Mouse (Mus musculus): ENCODE measurements around the gene Plin3.
"Not testable (repeated sequence)": the region's sequence is repeated elsewhere in the genome, so short reads cannot be mapped to it uniquely, and the experiment has no call there.

Plin3 gene

DNA sequence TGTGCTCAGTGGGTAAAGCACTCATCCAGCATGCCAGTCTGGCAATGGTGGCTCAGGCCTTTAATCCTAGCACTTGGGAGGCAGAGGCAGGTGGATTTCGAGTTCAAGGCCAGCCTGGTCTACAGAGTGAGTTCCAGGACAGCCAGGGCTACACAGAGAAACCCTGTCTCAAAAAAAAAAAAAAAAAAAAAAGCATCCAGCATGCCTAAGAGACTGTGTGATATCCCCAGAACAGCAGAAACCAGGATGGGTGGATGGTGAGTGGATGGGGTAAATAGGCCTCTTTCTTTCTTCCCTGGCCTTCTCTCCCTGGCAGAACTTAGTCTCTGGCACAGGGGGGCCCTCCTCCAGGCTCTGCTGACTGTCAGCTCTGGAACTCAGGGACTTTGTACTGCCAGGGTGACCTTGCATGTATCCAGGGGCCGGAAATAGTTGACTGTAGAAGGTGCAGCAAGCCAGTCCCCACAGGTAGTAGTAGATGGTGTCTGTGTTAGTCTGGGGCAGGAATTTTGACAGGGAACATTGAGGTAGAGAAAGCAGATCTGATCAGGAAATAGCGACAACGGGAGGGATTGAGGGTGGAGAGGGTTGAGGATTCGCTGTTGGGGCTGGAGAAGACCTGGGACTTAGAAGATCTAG, 16.7 kb downstream of the Plin3 start:
- DNase-seq (ENCODE audit: low spot score) = peak; percentile 55

DNA sequence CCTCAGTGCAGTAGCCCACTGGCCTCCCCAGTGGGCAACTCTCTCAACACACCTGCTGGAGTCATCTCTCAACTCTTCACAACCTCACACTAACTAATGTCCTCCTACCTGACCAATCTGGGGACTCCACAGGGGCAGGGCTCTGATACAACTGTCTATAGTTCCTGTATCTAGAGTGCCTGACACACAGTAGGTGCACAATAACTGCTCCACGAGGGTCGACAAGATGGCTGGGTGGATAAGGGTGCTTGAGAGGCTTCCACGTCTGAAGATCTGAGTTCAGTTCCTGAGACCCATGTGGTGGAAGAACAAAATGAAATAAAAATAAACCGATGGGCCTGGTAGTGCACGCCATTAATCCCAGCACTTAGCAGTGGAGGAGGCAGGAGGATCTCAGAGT, 18.7 kb downstream of the Plin3 start:
- no peak for DNase-seq (ENCODE audit: low spot score)

DNA sequence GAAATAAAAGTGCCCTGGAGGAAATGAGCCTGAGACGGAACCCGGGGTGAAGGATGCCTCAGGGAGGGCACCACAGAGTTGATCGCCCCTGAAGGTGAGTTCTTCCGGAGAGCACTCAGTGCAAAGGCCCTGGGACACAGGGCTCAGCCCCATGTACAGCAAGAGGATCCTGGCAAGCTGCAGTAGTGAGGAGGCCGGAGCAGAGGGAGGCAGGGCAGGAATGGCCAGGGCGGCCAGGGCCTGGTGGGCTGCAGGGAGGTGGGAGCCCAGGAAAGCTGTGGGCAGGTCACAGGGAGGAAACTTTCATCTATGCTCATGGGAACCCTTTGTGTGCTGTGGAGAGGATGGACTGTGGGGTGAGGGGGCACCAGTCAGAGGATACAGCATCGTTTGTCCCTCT, 19.2 kb downstream of the Plin3 start:
- no peak for DNase-seq (ENCODE audit: low spot score)

DNA sequence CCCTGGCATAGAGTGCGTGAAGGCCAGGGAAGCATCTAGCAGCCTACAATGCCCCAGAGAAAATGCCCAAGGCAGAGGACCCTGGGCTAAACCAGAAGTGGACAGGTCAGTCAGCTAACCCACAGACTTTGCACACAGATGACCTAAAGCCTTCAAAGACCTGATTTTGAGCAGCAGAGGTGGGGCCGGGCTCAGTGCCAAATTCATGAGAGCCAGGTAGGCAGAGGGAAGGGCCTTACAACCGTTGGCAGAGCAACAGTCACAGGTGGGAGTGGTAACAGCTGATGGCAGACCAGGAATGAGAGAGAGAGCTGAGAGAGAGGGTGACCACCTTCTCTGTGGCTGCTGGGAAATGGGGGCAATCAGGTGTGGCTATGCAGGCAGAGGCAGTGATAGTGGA, 20.0 kb downstream of the Plin3 start:
- DNase-seq (ENCODE audit: low spot score) = no peak

DNA sequence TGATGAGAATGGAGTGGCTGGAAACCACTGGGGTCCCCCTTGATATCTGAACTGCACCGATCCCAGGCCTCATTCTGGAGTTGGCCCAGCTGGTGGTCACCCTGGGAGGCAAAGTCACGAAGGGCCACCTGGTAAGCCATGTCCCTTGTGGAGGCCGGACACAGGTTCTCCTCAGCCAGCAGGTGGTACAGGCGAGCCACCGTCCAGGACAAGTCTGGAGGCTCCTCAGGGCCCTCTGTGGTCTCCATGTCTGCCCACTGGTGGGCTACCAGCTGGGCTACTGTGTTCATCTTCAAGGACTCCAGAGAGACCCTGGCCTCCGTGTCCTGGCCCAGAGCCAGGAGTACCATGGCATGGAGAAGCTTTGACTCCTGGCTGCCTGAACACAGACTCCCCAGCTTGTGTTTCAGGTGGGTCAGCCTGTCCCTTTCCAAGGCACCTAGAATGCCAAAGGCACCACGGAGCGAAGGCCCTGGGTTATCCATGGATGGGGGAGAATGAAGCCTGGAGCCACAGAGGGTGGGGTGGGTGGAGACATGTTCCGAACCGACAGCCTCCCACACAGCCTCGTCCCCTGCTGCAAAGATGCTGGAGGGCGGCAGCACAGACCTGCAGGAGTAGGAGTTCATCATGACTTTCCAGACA, 20.9 kb downstream of the Plin3 start:
- DNase-seq (ENCODE audit: low spot score) = no peak

DNA sequence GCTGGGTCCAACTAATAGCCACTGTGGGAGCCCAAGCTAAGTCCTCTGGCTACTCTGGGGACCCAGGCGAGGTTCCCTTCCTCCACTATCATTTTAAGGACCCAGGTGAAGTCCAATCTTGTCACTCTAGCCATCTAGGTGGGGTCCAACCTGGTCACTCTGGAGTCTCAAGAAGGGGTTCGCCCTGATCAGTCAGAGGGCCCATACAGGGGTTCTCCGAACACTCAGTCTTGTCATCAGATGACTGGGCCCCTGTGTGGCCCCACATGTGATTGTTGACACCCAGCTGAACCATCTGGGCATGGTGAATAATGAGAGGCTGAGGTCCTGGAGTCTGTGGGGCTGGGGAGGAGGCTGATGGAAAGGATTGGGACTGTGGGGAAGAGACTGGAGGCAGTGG, 22.9 kb downstream of the Plin3 start:
- no peak for DNase-seq (ENCODE audit: low spot score)

DNA sequence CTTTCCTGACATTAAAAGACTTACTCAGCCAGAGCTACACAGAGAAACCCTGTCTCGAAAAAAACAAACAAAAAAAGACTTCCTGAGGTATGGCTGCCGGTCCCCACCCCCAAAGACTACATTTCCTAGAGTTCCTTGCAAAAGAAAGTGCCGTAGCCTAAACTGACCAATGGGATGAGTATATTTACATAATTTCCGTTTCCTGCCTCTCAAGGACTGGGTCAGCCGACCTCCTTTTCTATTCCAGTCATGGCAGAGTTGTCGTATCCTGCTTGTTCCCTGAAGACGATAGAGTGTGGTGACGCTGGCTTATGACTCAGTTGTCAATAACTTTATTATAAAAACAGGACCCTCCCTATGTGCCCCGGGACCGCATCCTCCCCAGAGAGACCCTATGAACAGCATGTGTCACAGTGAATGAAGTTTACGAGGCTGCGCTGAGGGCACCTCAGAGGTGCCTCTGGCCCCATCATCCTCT, 23.5 kb downstream of the Plin3 start:
- peak; percentile 41 for DNase-seq (ENCODE audit: low spot score)

DNA sequence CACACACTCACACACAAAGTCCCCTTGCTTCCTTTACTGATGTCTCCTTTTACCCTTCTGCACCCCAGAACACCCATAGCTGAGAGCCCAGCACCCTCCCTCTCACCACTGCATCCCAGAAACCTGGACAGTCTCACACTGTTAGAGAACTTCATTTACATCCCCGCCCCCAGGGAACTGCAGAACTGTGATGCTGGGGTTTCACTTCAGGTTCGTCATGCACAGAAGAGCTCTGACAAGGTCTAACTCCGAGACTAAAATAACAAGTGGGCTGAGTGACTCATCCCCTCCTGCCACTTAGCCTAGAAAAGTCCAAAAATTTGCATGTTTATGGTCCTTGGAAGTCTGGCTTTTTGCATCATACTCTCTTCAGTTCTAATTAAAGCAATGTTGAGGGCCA, 26.4 kb downstream of the Plin3 start:
- peak; percentile 43 for DNase-seq (ENCODE audit: low spot score)

DNA sequence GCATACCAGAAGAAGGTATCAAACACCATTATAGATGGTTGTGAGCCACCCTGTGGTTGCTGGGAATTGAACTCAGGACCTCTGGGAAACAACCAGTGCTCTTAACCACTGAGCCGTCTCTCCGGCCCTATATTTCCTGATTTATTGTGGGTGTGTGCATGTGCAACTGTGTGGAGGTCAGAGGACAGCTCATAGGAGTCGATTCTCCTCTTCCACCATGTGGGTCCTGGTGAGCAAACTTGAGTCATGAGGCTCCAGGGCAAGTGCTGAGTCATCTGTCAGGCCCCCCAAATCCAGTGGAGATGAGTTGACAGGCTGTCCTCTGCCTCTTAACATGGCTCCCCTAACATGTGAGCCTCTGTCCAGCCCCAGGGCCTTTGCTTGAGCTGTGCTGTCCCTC, 26.8 kb downstream of the Plin3 start:
- DNase-seq (ENCODE audit: low spot score) = no peak

DNA sequence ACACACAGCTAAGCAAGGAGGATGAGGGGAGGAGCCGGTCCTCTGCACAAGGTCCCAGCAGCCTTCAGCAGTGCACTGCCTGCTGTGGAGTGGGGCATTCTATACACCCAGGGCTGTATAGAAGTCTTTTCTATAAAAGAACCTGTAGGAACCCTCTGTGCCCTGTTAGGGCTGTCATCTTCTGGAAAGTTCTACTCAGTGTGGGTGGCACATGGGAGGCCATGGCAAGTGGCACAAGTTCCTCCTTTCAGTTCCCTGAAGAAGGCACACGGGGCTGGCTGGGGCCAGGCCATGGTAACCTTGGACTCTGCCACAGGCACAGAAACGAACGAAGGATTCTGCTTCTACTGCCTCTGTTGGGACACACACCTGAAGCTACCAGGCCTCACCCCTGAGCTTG, 27.7 kb downstream of the Plin3 start:
- no peak for DNase-seq (ENCODE audit: low spot score)

DNA sequence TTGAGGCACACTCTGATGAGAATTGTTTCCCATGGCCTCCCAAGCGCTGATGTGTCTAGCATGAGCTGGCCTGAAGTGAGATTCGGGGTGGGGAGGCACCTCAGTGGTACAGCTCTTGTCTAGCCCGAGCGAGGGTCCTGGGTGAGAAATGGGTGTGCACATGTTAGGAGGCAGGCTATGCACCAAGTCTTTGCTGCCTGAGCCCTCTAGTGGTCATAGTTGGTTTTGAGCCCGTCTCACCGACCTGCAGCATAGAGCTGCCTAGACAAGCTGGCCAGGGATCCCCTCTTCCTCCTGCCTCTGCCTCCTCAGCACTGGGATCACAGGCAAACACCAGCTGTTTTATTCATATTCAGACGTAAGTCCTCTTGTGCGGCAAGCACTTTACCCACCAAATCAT, 28.7 kb downstream of the Plin3 start:
- DNase-seq (ENCODE audit: low spot score) = peak; percentile 78

DNA sequence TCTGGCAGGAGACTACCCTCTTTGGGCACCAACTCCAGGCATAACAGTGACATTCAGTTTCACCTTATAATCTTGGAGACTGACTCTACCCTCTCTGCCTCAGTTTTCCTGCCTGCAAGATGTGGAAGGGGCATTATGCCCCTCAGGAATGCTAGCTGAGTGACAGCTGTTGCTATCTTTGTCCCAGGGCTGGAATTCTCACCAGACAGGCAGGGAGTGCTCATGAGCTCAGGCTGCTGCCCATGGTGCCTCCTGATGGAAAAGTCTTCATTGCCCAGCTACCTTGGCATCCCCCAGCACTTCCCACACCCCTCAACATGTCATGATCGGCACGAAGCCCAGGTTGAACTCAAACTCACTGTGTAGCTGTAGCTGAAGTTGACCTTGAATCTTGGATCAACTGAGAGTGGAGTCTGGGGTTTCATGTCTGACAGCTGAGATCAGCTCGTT, 30.0 kb downstream of the Plin3 start:
- no peak for DNase-seq (ENCODE audit: low spot score)

DNA sequence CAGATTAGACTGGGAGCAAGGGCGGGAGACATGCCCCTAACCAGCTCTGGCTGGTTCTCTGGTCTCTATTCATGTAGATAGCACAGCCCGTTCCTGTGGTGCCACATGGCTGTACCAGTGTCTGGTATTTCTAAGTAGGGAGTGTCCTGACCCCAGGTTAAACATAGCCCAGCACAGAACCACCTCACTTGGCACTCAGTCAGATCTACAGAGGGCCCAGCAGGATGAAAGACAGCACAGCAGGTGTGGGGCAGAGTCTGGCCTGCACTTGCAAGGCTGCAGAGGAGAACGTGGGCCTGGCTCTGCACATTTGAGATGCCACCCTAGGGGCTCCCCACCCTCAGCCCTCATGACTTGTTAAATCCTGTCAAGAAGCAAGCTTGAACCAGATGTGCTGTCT, 31.5 kb downstream of the Plin3 start:
- no peak for DNase-seq (ENCODE audit: low spot score)

DNA sequence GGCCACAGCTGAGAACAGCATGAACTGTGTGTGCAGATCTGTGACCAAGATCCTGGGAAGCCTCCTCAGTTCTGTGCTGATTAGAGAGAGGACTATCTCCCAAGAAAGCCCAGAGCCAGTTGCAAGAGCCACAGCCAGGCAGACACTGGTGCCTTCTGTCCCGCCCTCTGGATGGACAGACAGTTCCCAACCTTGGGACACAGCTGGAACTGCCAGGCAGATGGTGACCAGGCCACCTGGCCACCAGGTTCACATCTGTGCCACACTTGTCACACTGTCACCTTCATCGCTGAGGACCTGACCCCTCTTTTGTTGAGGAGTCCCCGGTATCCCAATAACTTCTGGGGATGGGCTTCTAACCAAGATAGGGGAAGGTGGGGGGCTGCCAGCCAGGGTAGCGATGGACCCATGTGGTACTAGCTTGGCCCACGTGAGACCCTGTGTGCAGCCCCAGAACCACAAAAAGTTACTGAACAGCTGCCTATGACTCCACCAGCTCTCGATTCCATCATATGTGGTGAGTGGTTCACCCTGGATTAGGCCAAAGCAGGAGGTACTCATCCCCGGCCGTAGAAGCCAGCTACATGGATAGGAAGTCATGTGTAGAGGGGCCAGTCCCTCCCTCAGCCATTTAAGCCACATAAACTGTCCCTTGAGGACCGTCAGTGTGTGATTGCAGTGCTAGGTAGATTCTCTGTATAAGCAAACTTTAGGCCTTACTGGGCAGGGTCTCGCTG, 33.2 kb downstream of the Plin3 start:
- no peak for DNase-seq (ENCODE audit: low spot score)

DNA sequence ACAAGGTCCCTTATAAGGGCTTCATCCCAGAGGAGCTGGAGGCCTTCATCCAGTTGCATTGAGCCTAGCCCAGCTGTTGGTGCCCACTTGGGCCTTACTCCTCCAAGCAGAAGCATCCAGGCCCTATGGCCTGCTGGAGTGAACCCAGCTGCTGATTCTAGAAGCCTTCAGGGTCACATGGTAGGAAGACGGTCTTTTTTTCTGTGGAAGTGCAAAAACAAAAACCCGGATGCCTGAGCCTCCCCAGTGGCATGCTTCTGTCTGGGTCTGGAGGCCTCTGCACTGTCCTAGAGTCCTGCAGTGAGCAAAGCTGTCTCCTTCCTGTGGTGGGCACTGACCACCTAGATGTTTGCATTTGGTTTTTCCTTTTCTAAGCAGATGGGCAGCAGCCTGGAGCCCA, 33.9 kb downstream of the Plin3 start:
- not testable (repeated sequence) for DNase-seq (ENCODE audit: low spot score)

DNA sequence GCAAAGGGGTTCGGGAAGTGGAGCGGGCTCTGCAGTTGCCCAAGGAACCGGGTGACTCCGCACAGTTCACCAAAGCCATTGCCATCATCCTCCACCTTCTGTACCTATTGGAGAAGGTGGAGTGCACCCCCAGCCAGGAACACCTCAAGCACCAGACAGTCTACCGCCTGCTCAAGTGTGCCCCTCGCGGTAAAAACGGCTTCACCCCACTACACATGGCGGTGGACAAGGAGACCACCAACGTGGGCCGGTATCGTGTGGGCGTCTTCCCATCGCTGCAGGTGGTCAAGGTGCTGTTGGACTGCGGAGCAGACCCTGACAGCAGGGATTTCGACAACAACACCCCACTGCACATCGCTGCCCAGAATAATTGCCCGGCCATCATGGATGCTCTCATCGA, 34.4 kb downstream of the Plin3 start:
- DNase-seq (ENCODE audit: low spot score) = not testable (repeated sequence)

DNA sequence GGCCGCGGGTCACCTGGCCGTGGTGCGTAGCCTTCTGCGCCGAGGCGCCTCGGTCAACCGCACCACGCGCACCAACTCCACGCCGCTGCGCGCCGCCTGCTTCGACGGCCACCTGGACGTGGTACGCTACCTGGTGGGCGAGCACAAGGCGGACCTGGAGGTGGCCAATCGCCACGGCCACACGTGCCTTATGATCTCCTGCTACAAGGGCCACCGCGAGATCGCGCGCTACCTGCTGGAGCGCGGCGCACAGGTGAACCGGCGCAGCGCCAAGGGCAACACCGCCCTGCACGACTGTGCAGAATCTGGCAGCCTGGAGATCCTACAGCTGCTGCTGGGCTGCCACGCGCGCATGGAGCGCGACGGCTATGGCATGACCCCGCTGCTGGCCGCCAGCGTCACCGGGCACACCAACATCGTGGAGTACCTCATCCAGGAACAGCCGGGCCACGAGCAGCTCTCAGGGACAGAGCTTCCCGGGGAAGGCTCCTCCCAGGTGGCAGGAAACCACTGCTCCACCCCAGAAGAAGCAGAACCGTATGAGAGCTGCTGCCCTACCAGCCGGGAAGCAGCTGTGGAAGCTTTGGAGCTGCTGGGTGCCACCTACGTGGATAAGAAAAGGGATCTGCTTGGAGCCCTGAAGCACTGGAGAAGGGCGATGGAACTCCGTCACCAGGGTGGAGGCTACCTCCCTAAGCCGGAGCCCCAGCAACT, 35.3 kb downstream of the Plin3 start:
- DNase-seq (ENCODE audit: low spot score) = no peak

DNA sequence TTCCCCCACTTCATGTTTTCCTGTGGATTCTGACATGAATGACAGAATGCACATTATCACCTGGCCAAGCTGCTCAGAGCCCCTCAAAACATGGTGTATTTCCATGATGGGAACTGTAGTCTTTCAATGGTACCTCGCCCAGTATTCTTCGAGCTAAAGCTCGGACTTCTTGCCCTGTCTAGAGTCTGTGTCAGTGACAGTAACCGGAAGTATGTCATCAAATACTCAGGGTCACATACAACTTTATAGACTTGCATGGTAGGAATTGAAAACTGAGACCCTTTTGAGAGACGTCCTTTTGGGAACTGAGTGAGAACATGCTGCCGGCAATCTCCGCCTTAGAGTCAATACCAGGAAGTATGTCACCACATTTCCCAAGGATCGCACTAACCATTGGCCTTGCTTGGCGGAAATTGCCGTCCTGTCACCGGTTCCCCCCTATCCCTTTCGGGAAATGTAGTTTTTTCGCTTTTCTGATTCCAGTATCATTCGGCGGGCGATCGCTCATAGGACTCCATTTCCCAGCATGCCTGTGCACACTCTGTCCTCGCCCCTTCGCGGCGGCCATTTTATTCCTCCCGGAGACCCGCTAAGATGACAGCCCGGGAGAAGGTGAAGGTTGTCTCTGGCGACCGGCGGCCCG, 36.3 kb downstream of the Plin3 start, which contains the start of gene Fem1a:
Fem1a (plus strand) TSS at position 572 of the 643 bp plus-strand sequence.
- DNase-seq (ENCODE audit: low spot score) = peak; percentile 99

DNA sequence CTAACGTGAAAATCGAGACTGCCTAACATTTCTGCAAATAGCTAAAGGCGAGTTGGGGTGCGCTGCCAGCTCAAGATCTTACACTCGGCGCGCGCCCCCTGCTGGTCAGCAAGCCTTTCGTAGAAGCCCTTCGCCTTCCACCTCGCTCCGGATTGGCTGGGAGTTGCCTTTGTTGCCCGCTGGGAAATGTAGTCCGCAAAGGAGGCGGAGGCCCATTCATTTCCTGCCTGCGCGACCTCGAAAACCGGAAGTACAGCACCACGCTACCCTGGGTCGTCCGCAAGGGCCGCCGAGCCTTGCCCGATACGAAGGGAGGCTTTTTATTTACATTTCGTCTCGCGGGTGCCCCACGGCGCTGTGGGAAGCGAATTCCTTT, 36.8 kb downstream of the Plin3 start:
- DNase-seq (ENCODE audit: low spot score) = peak; percentile 100

DNA sequence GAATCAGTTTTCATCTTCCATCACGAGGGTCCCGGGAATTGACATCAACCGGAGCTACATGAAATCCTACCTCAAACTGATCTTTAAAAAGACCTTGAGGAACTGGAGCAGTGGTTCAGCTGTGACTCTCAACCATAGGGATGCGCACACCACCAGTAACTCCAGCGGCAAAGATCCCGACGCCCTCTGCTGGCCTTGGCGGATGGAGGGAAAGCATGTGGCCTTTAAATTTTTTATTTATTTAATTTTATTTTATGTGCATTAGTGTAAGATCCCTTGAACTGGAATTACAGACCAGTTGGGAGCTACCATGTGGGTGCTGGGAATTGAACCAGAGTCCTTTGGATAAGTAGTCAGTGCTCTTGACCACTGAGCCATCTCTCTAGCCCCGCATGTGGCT, 37.2 kb downstream of the Plin3 start:
- peak; percentile 75 for DNase-seq (ENCODE audit: low spot score)

DNA sequence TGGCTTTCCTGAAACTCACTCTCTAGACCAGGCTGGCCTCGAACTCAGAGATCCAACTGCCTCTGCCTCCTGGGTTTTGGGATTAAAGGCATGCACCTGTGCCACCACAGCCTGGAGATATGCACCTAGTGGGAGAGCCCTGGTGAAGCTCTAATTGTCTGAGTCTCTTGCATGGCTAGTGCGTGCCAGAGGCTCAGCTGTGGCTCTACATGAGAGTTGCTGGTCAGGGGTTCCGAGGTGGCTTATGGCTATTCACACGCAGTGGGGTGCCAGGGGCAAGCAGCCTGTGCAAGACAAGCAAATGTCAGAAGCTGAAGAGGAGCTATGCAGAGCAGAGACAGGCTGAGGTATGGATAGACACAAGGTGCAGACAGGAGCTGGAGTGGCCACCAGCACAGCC, 38.0 kb downstream of the Plin3 start:
- no peak for DNase-seq (ENCODE audit: low spot score)

All from adipocyte (in vitro differentiated cells).